Mouse (Mus musculus) spleen, adult 2 months (tissue): ENCODE measurements around the gene Gm42420. TPM values are rescaled to one million over a fixed set of nuclear protein-coding genes. Genes with fewer than 3 reads are reported as not detected.

ENCODE experiments used
- DNase-seq, 2 experiments: peaks; one replicate each; pipeline versions ENCODE4 v3.0.0 to v3.0.0-alpha.2; 2012 to 2021; ENCODE audit warnings: low spot score in 2 of 2, low read depth in 1 of 2
- H3K27ac ChIP-seq: fragments of 200-500 bp; 2 replicates; pipeline ENCODE4 v1.5.1; 2012; ENCODE audit warnings: low read length, inconsistent platforms; ENCODE audit not compliant: insufficient read depth
- H3K27me3 ChIP-seq: fragments of 200-500 bp; 2 replicates; pipeline ENCODE4 v1.6.1; 2012; ENCODE audit warnings: mild to moderate bottlenecking, moderate library complexity, low read length, inconsistent platforms; ENCODE audit not compliant: control insufficient read depth, insufficient read depth
- H3K36me3 ChIP-seq: fragments of 200-500 bp; 2 replicates; pipeline ENCODE4 v1.6.1; 2012; ENCODE audit warnings: mild to moderate bottlenecking, low read length, inconsistent platforms; ENCODE audit not compliant: control insufficient read depth, insufficient read depth
- H3K4me1 ChIP-seq: fragments of 200-500 bp; 2 replicates; pipeline ENCODE4 v1.6.1; 2011; ENCODE audit warnings: inconsistent platforms; ENCODE audit not compliant: control insufficient read depth, insufficient read depth, insufficient read length
- H3K4me3 ChIP-seq: fragments of 200-500 bp; 2 replicates; pipeline ENCODE4 v1.5.1; 2011; ENCODE audit warnings: mild to moderate bottlenecking, inconsistent platforms; ENCODE audit not compliant: insufficient read depth, insufficient read length; ENCODE audit errors: extremely low read depth
- CTCF ChIP-seq: fragments of 200-500 bp; IDR thresholded peaks from 2 replicates; pipeline ENCODE4 v1.5.1; 2011; ENCODE audit warnings: mild to moderate bottlenecking, inconsistent platforms; ENCODE audit not compliant: insufficient read depth, insufficient read length, insufficient replicate concordance; ENCODE audit errors: extremely low read depth
- POLR2A ChIP-seq: fragments of 200-500 bp; IDR thresholded peaks from 2 replicates; pipeline ENCODE4 v1.6.1; 2011; ENCODE audit warnings: low read depth, low read length, inconsistent platforms
- WGBS: fragments of 180-500 bp; shearing (Covaris S2); methylation state at CpG from one replicate; pipeline ENCODE4 v1.1.7; 2018; 5-methylcytosine and 5-hydroxymethylcytosine counted together
- polyA plus RNA-seq: library from polyadenylated mRNA; depleted of rRNA; stranded (reverse); fragments of >200 nt; gene quantifications from 2 replicates; pipeline ENCODE4 v1.2.3, GENCODE M21; 2012

The Gm42420 gene
- polyA plus RNA-seq, 1 experiment: 0.79 TPM

- H3K36me3 ChIP-seq: peaks cover 3% of the 10 kb centered on the region
- TF ChIP-seq POLR2A (peak; percentile 57; the same call in 1 of the 2 replicates), CTCF (no peak)
- H3K4me1 ChIP-seq: peaks cover 10% of the 10 kb centered on the region; the same call in 1 of the 2 replicates
- H3K27me3 ChIP-seq: no peaks in the 10 kb centered on the region
- peak within 1 kb of the TSS; percentile 79 for H3K27ac ChIP-seq
- 2% methylated on average over 49 of the region's 49 CpGs for WGBS
- DNase-seq: peak; percentile 55 to 80
- H3K4me3 ChIP-seq: peak within 1 kb of the TSS; percentile 86
These were observed 11.6 kb upstream of the Gm42420 start, which contains the start of gene Adck2 for GRCm38 (mm10) chr6:39573791-39574554. Gene Adck2 (plus strand): TSS chr6:39573873.

DNA sequence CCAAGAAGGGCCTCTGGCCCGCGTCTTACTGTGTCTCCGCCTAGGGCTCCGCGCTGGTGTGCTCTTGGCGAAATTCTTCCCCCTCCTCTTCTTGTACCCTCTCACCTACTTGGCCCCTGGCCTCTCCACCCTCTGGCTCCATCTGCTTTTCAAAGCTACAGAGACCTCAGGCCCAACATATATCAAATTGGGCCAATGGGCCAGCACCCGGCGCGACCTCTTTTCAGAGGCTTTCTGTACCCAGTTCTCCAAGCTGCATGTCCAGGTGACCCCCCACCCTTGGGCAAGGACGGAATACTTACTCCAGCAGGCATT is 11.0 kb upstream of the Gm42420 start:
- Histone ChIP-seq H3K4me1 (peaks cover 10% of the 10 kb centered on the region; the same call in 1 of the 2 replicates), H3K27ac (no peak overlapping the region), H3K36me3 (peaks cover 5% of the 10 kb centered on the region), H3K27me3 (no peaks in the 10 kb centered on the region), H3K4me3 (peak overlapping the region; percentile 86)
- TF ChIP-seq POLR2A (no peak), CTCF (no peak)
- WGBS: 40% methylated on average over 10 of the region's 10 CpGs
- DNase-seq: no peak

DNA sequence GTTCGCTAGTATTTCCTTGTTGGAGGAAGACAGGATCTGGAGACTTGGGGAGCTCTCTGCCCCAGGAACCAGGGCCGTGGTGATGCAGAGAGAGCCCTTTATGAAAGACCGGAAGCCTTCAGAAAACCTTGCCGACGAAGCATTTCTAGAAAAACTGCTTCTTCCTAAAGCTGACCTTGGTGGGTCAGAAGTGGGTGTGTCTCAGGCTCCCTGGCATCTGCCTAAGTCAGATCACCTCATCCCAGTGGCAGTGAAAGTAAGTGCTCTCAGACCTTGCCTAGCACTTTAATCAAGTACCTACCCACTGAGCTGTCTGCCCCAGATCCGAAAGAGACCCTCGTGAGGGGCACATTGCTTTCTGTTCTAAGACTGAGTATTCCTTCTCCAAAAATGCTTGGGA is 10.6 kb upstream of the Gm42420 start:
- Histone ChIP-seq H3K4me3 (no peak overlapping the region; the same call in 1 of the 2 replicates), H3K27me3 (no peaks in the 10 kb centered on the region), H3K4me1 (peaks cover 10% of the 10 kb centered on the region; the same call in 1 of the 2 replicates), H3K27ac (no peak overlapping the region), H3K36me3 (peaks cover 7% of the 10 kb centered on the region)
- DNase-seq: no peak
- TF ChIP-seq POLR2A: no peak
- no peak for TF ChIP-seq CTCF
- 73% methylated on average over 7 of the region's 7 CpGs for WGBS

DNA sequence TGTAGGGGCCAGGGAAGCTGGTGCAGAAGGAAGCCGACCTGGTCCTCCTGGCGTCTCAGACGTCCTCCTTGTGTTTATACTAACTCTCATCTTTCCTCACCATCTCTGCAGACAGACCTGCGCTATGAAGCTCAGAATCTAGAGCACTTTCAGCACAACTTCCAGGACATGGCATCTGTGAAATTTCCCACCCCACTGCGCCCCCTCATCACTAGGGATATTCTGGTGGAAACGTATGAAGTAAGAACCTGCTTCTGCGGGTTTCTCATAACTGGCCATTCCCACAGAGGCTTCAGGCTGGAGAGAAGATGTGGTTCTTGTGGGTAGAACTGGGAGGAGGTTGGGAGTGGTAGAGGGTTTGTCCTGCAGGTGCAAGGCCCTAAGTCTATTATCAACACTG is 6.0 kb upstream of the Gm42420 start:
- no peak overlapping the region for H3K27ac ChIP-seq
- peaks cover 5% of the 10 kb centered on the region; the same call in 1 of the 2 replicates for H3K4me1 ChIP-seq
- H3K27me3 ChIP-seq: no peaks in the 10 kb centered on the region
- H3K4me3 ChIP-seq: no peak overlapping the region
- H3K36me3 ChIP-seq: peaks cover 21% of the 10 kb centered on the region
- 94% methylated on average over 7 of the region's 7 CpGs for WGBS
- DNase-seq: no peak
- TF ChIP-seq CTCF: no peak
- TF ChIP-seq POLR2A: no peak

GRCm38 (mm10) chr6:39580558-39580957 is 5.0 kb upstream of the Gm42420 start:
- Histone ChIP-seq H3K27ac (no peak overlapping the region), H3K36me3 (peaks cover 21% of the 10 kb centered on the region), H3K4me1 (no peaks in the 10 kb centered on the region), H3K4me3 (no peak overlapping the region), H3K27me3 (no peaks in the 10 kb centered on the region)
- TF ChIP-seq POLR2A: no peak
- TF ChIP-seq CTCF: no peak
- 100% methylated on average over 2 of the region's 2 CpGs for WGBS
- no peak for DNase-seq

DNA sequence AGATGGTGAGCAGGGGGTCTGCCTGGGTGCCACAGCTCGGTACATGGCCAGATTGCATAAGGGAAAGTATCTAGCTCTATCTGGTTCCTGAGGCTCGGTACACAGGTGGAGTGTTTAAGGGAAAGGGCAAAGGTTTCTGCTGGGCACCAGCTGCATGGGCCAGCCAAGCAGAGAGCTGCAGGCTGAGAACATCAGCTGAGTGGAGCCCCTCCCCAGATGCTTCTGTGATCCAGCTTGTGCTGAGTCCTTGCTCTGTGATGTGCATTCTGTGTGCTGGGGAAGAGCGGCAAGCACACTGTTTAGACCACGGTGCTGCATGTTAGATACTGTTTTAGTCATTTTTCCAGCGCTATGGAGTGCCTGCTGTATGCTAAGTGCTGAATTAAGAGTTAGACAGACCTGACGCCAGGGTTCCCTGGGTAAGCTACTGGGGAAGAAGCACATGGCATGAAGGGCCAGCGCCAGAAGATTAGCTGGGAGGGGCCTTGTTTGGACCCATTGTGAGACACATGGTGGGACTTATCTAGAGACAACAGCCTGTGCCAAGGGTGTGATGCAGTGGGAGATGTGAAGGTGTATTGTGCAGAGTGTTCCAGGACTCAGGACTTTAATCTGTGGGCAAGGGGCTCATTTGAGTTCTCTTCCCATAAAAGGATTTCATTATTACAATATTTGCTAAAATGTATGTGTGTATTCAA is 4.3 kb upstream of the Gm42420 start:
- 85% methylated on average over 7 of the region's 7 CpGs for WGBS
- Histone ChIP-seq H3K4me3 (no peak overlapping the region), H3K27ac (no peak overlapping the region), H3K27me3 (no peaks in the 10 kb centered on the region), H3K4me1 (no peaks in the 10 kb centered on the region), H3K36me3 (peaks cover 21% of the 10 kb centered on the region)
- DNase-seq: no peak
- TF ChIP-seq CTCF (no peak), POLR2A (no peak)
